Mouse (Mus musculus) thymus, adult 2 months (tissue): ENCODE results near the gene Zfp979.

Source experiments
- CTCF ChIP-seq: fragments of 200-500 bp; IDR thresholded peaks from 2 replicates; pipeline ENCODE4 v1.5.1; 2012; ENCODE audit warnings: mild to moderate bottlenecking, control low read depth, low read length, moderate library complexity, borderline replicate concordance; ENCODE audit not compliant: control insufficient read depth, poor library complexity, insufficient read depth; ENCODE audit errors: extremely low read depth
- POLR2A ChIP-seq: fragments of 200-500 bp; IDR thresholded peaks from 2 replicates; pipeline ENCODE4 v1.6.1; 2012; ENCODE audit warnings: mild to moderate bottlenecking, low read length, control low read depth, moderate library complexity; ENCODE audit not compliant: control insufficient read depth, poor library complexity, insufficient read depth; ENCODE audit errors: extremely low read depth

DNA sequence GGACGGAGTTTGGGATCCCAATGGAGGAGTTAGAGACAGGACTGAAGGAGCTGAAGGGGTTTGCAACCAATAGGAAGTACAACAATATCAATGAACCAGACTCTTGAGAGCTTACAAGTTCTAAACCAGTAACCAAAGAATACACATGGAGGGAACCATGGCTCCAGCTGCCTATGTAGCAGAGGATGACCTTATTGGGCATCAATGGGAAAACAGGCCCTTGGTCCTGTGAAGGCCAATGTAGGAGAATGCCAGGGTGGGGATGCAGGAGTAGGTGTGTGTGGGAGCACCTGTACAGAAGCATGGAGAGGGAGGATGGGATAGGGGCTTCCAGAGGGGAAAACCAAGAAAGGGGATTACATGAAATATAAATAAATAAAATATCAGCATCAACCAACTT lies 40.4 kb downstream of the Zfp979 start:
- TF ChIP-seq POLR2A (no peak), CTCF (no peak)
